Mouse (Mus musculus) spleen, postnatal 36 days (tissue): ENCODE measurements around the gene Bola2.

Experiments used
- DNase-seq, 2 experiments: peaks; one replicate each; pipeline ENCODE4 v3.0.0; 2022; ENCODE audit warnings: low spot score in 2 of 2, mixed read lengths in 1 of 2

Bola2 gene

DNA sequence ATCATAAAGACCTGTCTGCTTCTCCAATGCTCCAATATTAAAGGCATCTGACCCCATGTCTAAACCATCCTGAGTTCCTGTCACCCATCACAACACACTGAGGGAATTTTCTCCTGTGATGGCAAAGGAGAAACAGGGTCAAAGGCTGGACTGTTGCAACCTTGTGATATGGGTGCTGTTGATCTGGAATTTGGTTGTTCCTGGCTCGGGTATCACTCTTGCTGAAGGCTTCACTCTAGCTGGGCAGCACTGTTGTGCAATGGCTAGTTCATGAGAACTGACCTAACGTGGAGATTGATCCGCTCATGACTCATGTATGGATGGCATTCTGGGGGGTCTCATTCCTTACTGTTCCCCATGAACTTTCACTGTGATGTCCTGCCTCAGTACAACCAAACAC is 6.2 kb upstream of the Bola2 start:
- DNase-seq = no peak

DNA sequence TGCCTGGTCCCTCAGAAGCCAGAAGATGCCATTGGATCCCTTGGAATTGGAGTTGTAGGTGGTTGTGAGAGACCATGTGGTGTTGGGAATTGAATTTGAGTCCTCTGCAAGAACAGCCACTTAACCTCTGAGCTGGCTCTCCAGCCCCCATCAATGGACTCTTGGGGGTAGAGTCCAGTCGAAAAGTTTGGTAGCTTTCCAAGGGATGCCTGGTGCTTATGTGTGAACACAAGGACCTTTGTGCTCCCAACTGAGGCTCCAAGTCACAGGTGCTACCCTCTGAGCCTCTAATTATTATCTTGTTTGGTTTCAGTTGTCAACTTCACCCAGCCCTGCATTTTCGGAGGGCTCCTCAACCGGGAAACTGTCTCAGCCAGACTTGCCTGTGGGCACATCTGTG is 4.5 kb upstream of the Bola2 start:
- no peak for DNase-seq

DNA sequence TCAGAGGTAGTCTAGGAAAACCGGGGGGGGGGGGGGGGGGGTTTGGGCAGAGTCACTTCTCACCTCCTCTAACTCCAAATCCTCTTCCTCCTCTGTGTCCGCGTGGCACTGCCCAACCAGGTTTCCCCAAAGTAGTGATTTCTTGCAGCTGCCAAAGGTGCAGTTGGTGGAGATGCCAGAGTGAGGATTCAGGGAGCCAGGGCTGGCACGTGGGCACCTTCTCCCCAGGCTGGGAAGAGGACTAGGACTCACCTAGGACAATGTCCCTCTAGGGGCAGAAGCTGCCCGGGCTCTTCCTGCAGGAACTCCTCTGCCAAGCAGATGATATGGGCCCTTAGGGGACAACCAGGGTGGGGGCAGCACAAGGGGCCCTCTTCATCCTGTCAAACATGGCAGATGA is 3.5 kb upstream of the Bola2 start:
- no peak for DNase-seq

DNA sequence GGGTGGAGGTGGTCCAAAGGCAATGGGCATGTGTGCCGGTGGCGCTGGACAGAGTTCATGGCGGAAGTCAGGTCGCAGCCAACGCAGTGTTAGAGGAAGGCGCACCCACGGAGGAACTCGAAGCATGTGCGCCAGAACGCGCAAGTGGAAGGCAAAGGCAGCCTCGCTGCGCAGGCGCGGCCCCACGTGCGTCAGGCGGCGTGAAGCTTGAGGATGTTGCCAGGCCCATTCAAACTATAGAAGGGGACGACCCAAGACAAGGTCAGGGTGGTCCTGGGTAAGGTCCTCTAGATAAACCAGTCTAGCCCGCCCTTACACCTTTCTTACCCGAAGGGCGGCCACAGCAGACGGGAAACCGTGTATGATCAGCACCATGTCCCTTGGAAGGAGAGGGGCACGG is 2.8 kb upstream of the Bola2 start:
- no peak for DNase-seq

DNA sequence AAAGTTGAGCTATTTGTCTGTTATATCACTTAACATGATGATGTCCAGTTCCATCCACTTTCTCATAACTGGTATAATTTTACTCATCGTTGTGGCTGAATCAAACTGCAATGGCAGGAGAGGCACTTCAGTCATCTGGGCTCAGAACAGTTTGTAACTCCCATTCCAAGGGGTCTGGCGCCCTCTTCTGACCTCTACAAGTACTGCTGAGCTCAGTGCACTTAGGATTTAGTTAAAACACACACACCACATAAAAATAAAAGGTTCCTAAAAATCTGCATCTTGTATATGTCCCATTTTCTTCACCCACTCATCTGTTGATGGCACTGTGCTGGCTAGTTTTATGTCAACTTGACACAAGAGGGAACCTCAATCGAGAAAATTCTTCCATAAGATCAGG is 1.9 kb upstream of the Bola2 start:
- DNase-seq = peak; percentile 78 to 86

DNA sequence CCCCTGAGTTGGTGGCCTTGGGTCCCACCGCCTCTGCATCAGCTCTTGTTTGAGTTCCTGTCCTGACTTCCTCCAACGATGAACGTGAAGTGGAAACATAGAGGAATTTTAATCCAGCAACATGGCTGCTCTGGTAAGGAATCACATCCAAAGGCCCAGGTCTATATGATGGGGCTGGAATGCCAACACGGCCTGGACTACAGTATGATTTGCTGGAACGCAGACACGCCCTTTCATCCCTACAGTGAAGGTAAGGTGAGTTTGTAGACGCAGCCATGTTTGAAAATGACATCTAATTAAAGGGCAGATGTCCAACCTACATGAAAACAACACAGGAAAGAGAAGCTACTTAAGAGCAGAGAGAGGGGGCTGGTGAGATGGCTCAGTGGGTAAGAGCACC is 1.4 kb upstream of the Bola2 start:
- DNase-seq = no peak

DNA sequence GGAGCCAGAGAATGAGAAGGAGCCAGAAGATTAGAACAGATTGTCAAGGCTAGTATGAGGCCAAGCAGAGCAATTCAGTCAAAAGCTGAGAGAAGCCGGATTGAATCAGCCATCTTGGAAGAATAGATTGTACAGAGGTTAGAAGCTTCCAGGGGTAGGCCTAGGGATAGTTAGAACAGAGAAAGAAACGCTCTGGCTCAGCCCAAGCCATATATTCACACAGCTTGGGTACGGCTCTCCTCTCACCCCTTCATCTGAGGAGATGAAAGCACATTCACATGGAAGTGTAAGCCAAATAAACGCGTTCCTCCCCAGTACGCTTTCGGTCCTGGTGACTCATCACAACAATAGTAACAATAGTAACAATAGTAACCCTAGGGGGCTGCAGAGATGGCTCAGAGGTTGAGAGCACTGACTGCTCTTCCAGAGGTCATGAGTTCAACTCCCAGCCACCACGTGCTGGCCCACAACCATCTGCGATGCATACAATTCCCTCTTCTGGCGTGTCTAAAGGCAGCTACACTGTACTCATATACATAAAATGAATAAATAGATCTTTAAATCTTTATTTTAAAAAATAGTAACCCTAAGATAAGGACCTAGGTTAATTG is 655 bp upstream of the Bola2 start:
- DNase-seq = no peak

DNA sequence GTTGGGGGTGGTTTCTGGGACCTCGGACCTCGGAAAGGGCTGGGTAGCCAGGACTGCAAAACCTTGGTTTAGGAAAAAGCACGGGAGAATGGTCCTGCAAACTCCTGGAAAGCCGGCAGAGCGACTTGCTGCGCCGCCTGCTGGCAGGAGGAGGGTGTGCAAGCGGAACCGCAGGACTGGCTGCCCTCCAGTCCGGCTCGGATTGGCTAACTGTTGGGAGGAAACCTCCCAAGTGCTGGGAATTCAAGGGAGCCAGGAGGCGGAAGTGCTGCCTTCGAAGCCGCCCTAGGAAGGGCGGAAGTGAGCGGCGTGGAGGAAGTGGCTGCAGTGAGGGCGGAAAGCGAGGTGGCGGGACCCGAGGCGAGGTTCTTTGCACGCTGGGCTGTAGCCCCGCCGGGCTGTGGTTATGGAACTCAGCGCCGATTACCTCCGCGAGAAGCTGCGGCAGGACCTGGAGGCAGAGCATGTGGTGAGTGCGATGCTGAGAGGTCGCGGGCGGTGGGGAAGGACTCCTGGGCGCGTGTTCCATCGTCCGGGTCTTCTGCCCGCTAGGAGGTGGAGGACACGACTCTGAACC is 518 bp downstream of the Bola2 start, which contains the start of gene Slx1b:
Gene Slx1b, minus strand, starts transcription at position 154 of the 577 bp plus-strand sequence.
- peak; percentile 92 to 93 for DNase-seq

DNA sequence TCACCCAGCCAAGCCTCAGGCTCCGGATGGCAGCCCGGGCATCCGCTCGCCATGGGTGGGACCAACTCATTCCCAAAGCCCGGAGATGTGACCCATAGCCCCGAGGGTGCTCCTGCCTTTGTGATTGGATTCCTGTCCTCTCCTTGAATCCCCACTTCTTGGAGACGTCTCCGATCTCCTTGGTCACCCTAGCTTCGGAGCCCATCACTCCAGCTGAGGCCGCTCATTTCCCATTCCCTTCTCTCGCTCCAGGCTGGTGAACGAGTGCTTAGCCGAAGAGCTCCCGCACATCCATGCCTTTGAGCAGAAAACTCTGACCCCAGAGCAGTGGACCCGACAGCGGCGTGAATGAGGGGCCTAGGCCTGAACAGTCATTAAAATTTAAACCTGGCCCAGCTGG is 1.1 kb downstream of the Bola2 start:
- DNase-seq = no peak

DNA sequence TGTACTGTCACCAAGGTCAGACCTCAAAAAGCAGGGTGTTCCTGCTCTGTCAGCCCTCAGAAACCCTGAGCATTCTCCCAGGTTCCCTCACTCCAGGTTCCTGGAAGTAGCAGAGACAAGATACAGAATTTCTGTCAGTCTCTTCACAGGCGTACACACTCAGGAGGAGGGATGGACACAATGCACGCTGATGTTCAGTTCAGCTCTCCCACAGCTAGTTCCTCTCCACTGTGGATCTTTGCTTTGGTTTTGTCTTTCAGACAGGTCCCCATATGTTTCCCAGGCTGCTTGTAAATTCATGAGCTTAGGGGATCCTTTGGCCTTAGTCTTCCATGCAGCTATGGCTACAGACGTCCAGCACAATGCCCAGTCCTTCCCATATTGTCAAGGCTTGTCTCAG is 1.7 kb downstream of the Bola2 start:
- DNase-seq = no peak

DNA sequence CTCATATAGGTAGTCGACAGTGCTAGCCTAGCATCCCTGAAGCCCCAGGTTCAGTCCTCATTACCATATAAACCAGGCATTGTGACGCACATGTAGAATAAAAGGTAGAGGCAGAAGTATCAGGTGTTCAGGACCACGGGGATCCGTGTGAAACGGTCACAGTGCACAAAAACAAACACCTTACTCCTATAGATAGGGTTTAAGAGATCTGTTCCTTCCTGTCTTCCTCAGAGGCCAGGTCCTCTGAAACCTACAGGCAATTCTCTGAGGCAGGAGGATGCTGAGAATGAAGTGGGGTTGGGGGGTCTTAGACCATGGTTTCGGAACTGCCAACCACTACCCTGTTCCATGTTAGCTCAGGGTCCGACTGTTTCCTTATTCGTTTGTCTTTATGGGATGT is 2.6 kb downstream of the Bola2 start:
- DNase-seq = no peak

DNA sequence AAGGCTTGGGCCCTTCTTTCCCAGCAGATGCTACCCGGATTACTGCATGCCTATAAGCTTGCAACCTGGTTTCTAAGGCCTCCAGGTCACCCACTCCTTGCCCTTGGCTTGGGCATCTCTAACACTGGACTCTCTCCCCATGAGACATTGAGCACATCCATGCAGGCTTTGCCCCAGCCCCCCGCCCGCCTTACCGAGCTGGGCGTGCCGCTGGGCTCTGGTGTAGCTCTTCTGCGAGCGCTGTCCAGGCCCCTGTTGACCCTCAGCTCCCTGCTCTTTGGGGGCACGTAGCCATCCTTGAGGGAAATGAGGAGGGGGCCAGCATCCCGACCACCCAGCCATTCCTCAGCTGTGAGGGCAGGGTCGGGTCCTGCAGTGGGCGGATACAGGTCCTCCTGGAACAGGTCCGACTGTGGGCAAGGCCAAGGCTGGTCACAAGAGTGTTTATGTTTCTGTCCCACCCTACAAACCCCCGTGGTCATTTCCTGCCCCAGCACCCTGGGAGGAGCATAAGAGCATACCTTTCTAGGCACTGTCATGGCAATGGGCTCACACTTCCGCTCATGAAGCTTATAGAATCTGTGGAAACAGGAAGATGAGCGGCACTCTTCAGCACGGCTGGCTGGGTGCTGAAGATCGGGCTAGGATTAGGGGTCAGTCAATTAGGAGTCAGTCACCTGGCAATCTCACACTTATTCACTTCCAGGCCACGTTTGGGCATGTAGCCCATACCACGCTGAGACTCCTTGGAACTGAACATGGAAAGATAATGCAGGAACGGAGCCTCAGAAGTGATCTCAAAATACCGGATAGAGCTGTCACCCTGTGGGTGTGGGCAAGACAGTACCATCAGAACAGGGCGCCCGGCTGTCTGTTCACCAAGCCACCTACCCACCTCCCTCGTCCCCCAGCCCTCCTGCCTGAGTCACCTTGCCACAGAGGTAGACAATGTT is 5.1 kb downstream of the Bola2 start:
- DNase-seq = no peak

DNA sequence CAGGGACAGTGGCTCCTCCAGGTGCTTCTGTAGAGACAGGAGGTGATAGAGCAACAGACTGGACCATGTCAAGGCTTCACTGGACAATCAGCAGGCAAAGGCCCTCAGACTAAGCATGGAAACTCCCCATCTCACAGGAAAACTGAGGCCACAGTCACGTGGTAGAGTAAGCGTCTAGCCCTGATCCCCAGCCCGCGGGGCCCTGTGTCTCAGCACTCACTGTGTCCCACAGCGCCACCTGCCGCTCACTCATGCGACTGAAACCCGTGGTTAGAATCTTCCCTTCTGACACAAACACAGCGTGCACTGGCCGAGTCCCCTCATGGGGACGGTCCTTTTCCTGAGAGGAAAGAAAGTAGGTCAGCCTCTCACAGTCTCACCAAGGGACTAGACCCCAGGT is 5.9 kb downstream of the Bola2 start:
- DNase-seq = peak; percentile 89 to 93

DNA sequence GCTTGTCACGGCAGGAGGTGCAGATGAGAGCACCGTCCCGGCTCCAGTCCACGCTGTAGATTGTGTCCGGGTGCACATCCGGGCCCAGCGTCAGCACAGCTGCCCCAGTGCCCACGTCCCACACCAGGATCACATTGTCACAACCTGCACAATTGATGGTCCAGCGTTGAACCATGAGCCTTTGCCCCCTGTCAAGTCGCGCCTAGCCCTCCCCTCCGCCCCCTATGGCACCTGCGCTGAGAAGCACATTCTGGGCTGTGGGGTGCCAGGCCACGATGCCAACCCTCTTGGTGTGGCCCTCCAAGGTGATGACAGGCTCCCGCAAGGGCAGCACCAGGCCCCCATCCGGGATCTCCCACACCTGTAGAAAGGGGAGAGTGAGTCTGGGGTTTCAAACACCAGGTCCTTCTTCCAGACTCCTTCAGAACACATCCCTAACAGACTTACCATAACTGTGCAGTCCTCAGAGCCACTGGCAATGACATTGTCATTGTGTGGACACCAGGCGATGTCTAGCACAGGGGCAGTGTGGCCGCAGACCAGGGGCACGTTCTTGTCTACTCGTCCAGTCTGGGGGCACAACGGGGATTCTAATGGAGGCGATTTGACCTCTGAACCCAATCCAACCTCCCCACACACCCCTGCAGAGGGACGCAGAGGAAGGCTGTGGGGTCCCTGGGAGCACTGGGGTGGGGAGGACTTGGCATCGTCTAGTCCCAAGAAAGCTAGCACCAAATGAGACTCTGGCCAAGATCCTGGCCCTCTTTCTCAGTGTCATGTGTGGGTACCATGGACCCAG is 6.6 kb downstream of the Bola2 start:
- DNase-seq = no peak

DNA sequence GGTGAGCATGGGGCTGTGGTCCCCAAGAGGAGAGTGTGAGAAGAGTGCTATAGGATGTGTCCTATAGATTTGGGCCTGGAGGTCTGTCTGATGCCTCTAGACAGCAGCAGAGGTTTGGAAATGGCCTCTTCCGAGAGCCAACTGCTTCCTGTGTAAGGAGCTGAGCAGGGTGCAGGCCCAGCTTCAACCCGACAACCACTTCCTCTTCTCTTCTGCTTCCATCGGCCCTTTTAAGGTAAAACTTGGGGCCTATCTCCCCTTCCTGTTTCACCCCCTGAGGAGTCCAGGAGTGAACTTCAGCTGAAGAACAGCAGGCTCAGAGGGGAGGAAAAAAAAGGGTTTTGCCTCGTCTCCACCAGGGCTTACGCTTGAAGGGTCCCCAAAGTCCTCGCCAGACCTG is 7.2 kb downstream of the Bola2 start:
- DNase-seq = peak; percentile 88 to 90

DNA sequence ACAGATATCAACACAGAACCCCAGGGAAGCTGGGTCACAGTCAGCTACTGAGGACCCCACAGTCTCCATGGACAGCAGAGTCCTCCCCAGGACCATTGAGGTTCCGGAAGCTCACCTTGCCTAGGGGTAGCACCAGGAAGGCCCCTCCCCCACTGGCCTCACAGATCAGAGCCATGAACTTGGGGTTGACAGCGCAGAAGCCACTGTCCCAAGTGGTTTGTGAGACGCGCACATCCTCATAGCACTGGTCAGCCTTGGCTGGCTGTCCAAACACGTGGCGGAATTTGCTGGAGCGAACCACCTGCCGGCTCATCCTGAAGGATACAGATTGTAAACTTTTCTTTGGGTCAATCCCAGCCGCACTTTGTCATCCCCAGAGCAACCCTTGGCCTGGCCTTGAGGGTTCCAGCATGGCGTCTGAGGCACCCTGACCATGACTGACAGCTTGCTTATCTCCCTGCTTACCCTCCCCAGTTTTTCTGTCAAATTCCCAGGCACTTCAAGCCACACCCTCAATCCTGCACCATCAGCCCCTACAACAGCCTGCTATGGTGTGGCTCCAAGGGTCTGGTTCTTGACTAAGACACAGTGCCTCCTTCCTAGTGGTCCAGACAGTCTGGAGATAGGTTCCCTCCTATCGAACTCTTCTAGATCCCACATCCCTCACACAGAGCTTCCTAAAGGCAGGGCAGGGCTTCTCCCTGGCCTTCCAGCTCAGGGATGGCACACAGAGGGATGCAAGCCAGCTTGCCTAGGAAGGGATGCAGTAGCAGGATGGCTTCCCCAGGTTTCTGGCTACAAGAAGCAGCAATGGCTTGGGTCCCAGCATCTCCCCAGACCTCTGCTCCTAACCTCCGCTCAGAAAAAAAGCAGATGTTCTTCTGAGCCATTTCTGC is 7.9 kb downstream of the Bola2 start:
- peak; percentile 72 to 76 for DNase-seq

DNA sequence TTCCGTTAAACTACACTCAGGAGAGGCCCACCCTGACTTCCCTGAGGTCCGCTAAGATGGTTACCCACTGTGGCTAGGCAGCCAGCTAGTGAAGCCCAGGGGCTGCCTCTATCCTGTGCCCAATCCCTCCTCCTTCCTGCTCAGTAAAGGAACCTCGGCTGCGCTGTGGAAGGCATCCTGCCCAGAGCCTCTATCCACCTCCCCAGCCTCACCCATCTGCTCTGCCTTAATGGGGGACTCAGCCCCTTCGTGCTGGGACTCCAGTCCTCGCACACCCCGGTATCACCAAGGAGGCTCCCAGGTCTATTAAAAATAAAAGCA is 8.5 kb downstream of the Bola2 start:
- peak; percentile 48 to 57 for DNase-seq

DNA sequence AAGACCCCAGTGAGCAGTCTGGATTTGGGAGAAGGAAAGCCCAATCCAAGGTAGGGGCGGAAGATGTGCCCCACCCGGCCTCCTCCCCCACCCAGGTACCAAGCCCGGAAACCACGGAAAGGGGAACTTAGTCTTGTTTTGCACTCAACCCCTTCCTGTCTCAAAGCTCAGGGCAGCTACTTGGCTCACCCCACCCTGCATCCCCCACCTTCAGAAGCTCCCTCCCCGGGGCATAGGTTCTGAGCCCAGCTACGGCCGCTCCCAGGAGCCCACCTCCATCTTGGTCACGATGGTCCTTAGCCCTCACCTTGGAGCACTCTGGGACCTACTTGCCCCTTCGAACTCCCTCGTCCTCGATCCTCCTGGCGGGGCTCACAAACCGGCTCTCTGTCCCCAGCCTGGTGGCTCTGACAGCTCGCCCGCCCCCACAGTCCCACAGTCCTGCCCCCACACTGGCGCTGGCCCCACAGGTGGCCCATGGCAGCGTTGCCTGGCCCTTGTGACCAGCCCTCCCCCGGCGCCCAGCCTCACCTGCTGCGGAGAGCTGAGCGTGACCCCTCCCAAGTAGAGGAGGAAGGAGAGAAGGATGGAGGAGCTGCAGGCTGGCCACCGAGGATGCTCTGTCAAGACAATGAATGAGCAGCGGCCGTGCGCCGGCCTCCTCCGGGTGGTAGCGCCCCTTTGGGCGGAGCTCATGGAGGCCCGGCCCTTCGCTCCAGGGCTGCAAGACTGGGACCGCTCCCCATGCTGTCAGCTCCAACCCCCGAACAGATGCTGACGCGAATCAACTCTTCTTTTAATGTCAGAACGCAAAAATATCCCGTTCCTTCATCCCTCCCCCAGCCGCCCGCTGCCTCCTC is 9.2 kb downstream of the Bola2 start:
- DNase-seq = peak; percentile 94 to 95

DNA sequence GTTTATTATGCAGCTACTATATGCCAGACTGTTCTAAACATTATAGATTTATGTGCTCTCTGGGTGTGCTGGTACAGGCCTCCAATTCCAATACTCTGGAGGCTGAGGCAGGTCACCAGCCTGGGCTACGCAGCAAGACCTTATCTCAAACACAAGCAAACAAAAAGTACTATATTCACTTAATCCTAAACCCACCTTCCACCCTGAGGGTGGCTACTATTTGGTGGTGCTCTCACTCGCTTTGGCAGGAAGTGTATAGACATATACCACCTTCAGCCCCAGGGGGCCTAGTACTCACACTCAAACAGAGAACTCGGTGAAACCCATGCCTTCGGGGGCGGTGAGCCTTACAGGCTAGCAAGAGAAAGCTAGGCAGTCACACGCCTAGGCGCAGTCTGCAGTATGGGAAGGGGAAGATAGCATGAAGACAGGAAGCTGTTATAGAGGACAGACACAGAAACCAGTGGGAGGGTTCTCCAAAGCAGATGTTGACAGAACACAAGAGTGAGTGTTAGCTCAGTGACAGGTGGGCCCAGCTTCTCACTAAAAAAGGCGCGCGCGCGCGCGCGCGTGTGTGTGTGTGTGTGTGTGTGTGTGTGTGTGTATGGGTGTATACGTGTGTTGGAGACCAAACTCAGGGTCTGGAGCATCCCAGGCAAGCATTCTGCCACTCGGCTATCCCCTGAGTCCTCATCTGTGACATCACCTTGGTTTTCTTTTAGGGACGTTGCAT is 12.4 kb downstream of the Bola2 start, which contains the start of gene Coro1a:
Gene Coro1a, minus strand, starts transcription at position 346 of the 733 bp plus-strand sequence.
- peak; percentile 83 to 86 for DNase-seq
